Mouse (Mus musculus) forebrain, embryonic 11.5 days (tissue): ENCODE measurements around the gene Prm3. TPM values are rescaled to one million over a fixed set of nuclear protein-coding genes. Genes with fewer than 3 reads are reported as not detected.

Source experiments
- ATAC-seq: fragments of 200-750 bp; cut with Nextera tagmentation; replicated peaks from 2 replicates; pipeline ENCODE4 v1.8.0; 2017; ENCODE audit warnings: moderate TSS enrichment; ENCODE audit not compliant: low FRiP score
- DNase-seq: peaks from one replicate; pipeline ENCODE4 v3.0.0-alpha.2; 2017; ENCODE audit warnings: low spot score
- H3K27ac ChIP-seq: fragments of 300-500 bp; sonication (generic); 2 replicates; pipeline ENCODE4 v1.5.1; 2014; ENCODE audit warnings: low read depth, low read length
- H3K27me3 ChIP-seq: fragments of 300-500 bp; sonication (generic); 2 replicates; pipeline ENCODE4 v1.6.1; 2014; ENCODE audit warnings: mild to moderate bottlenecking, low read length, mixed read lengths; ENCODE audit not compliant: control insufficient read depth, insufficient read depth
- H3K36me3 ChIP-seq: fragments of 300-500 bp; sonication (generic); 2 replicates; pipeline ENCODE4 v1.6.1; 2014; ENCODE audit warnings: mild to moderate bottlenecking, low read length, moderate library complexity, mixed read lengths; ENCODE audit not compliant: control insufficient read depth, insufficient read depth
- H3K4me1 ChIP-seq: fragments of 300-500 bp; sonication (generic); replicated peaks from 2 replicates; pipeline ENCODE4 v1.6.1; 2014; ENCODE audit warnings: low read length, mixed read lengths; ENCODE audit not compliant: control insufficient read depth, insufficient read depth
- H3K4me2 ChIP-seq: fragments of 300-500 bp; sonication (generic); 2 replicates; pipeline ENCODE4 v1.6.1; 2014; ENCODE audit warnings: low read depth, mild to moderate bottlenecking, low read length, moderate library complexity, mixed read lengths; ENCODE audit not compliant: severe bottlenecking
- H3K4me3 ChIP-seq: fragments of 300-500 bp; sonication (generic); 2 replicates; pipeline ENCODE4 v1.5.1; 2014; ENCODE audit warnings: low read depth, low read length
- H3K9ac ChIP-seq: fragments of 300-500 bp; sonication (generic); 2 replicates; pipeline ENCODE4 v1.6.1; 2014; ENCODE audit warnings: low read length
- H3K9me3 ChIP-seq: fragments of 300-500 bp; sonication (generic); 2 replicates; pipeline ENCODE4 v1.6.1; 2016; ENCODE audit warnings: low read length, mixed read lengths; ENCODE audit not compliant: control insufficient read depth
- WGBS: fragments of 180-500 bp; shearing (Covaris S2); extraction: QIAGEN DNeasy Blood & Tissue Kit; methylation state at CpG from one replicate; pipeline ENCODE4 v1.1.7; 2014; 5-methylcytosine and 5-hydroxymethylcytosine counted together
- polyA plus RNA-seq: library from polyadenylated mRNA; unstranded; fragments of >200 nt; fragmentation: Nextera tagmentation; extraction: Ambion mirVana; gene quantifications from 2 replicates; pipeline ENCODE4 v1.2.1, GENCODE M21; 2014

The Prm3 gene
- polyA plus RNA-seq = not detected in 2 replicates

DNA sequence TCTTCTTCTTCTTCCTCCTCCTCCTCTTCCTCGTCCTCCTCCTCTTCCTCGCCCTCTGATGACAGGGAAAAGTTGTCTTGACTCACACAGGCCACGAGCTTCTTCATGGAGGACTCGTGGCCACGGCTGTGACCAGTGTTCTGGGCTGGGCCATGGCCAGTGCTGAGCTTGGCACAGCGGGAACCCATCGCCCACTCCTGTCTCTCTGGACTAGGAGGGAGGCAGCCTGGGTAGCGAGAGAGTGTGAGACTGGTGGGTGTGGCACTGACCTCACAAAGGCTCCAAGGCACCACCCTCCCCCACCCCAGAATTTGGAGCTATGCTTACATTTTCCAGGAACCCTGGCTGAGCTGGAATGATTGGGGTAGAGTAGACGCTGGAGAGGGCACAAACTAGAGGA, at the start of gene Prm3:
Prm3 (minus strand) TSS at position 213 of the 400 bp plus-strand sequence.
- Histone ChIP-seq H3K27me3 (no peaks in the 10 kb centered on the region), H3K27ac (no peak within 1 kb of the TSS), H3K4me3 (no peak within 1 kb of the TSS), H3K4me1 (peaks cover 4% of the 10 kb centered on the region; the same call in 1 of the 2 replicates), H3K4me2 (no peak within 1 kb of the TSS), H3K36me3 (no peaks in the 10 kb centered on the region), H3K9me3 (no peaks in the 10 kb centered on the region), H3K9ac (no peak within 1 kb of the TSS)
- no peak for ATAC-seq
- DNase-seq = no peak
- WGBS = 80% methylated on average over 9 of the region's 9 CpGs

DNA sequence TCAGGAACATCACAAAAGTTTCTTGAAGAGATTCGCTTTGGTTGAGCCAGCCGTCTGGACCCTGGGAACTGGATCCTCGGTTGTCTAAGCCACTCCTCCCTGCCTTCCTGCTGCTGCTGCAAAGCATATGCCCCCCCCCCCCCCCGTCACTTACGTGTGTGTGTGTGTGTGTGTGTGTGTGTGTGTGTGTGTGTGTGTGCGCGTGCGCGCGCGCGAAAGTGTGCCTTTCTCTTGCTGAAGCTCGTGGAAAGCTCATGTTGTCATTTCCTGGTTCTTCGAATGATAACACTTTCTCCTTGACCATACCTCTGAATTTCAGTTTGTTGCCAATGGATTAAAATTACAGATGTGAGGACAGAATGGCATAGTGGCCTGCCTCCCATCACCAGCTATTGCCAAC, 49.3 kb upstream of the Prm3 start:
- no peaks in the 10 kb centered on the region for H3K27me3 ChIP-seq
- no peak overlapping the region for H3K9ac ChIP-seq
- no peaks in the 10 kb centered on the region for H3K36me3 ChIP-seq
- no peaks in the 10 kb centered on the region for H3K9me3 ChIP-seq
- H3K4me2 ChIP-seq = no peak overlapping the region
- ATAC-seq = no peak
- no peak overlapping the region for H3K27ac ChIP-seq
- peaks cover 7% of the 10 kb centered on the region; the same call in 1 of the 2 replicates for H3K4me1 ChIP-seq
- H3K4me3 ChIP-seq = no peak overlapping the region
- WGBS = 95% methylated on average over 12 of the region's 14 CpGs
- no peak for DNase-seq

DNA sequence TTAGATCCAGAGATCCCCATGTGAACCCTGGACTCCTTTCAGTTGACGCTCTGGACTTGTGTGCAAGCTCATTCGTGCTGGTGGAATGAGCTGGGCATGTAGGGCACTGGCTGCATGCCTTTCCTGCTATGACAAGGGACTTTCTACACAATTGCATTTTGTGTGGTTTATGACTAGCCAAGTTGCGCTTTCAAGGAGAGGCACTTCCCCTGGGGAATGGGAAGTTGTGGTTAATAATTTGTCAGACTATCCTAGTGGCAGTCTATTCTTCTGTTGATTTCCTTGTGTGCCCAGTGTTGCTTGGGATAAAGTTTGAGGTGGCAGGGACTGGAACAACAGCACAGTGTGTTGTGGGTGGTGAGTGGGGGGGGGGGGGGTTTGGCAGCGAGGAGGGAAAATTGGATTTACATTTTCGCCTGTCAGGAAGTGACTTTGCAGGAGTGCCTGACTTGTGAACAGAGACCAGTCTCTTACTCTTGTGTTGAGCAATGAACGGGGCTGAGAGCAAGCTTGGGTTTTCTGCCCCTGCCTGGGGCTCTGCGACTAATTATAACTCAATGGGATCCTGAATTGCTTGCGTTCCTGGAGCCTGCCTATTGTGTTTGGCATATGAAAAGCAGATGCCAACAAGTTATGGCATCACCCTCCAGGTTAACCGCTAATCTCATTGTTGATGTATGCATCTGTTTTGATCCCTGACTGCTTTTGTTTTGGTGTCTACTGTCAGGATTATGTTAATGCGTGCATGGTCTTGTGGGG, 48.0 kb upstream of the Prm3 start:
- Histone ChIP-seq H3K27me3 (no peaks in the 10 kb centered on the region), H3K27ac (no peak overlapping the region), H3K9ac (no peak overlapping the region), H3K4me2 (no peak overlapping the region), H3K9me3 (no peaks in the 10 kb centered on the region), H3K36me3 (no peaks in the 10 kb centered on the region), H3K4me3 (no peak overlapping the region), H3K4me1 (peaks cover 4% of the 10 kb centered on the region; the same call in 1 of the 2 replicates)
- 60% methylated on average over 10 of the region's 10 CpGs for WGBS
- ATAC-seq = no peak
- DNase-seq = no peak

DNA sequence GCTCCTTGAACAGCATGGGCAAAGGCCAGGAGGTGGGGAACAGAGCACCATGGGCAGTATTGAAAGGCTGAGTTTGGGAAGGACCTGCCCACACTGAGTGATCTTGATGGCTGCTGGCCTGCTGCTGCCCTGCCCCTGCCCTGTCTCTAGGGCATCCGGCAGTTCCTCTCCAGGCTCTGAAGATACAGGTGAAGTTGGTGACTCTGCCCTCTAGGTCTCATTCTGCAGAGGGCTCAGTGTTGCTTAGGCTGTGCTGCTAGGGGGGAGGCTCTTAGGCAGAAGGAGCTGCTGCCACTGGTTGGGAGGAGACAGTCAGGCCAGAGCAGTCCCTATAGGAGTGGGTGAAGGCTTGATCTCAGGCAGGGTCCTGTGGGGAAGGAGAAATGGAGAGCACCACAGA, 47.2 kb upstream of the Prm3 start:
- DNase-seq (no peak), ATAC-seq (no peak)
- Histone ChIP-seq H3K9me3 (no peaks in the 10 kb centered on the region), H3K27me3 (no peaks in the 10 kb centered on the region), H3K9ac (no peak overlapping the region), H3K4me1 (peaks cover 4% of the 10 kb centered on the region; the same call in 1 of the 2 replicates), H3K4me2 (no peak overlapping the region), H3K4me3 (no peak overlapping the region), H3K27ac (no peak overlapping the region), H3K36me3 (no peaks in the 10 kb centered on the region)
- 79% methylated on average over 1 of the region's 1 CpGs for WGBS

DNA sequence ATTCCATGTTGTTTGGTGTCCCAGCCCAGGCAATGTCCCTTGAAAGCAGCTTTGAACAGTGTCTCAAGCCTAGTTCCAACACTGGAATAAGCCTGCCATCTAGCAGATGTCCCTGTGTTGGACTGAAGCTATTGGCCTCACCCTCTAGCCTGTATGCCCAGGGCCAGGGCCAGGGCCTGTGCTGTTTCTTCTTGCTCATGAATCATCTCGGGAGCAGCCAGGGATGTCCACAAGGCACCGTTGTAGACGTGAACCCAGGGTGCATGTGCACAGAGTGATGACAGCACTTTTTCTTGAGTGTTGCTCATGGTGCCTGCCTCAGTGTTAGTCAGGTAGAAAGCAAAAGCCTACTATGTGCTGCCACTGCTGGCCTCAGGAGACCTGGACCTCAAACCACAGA, 46.5 kb upstream of the Prm3 start:
- peaks cover 4% of the 10 kb centered on the region; the same call in 1 of the 2 replicates for H3K4me1 ChIP-seq
- H3K27me3 ChIP-seq = no peaks in the 10 kb centered on the region
- H3K9ac ChIP-seq = no peak overlapping the region
- no peak for ATAC-seq
- 88% methylated on average over 3 of the region's 3 CpGs for WGBS
- no peak overlapping the region for H3K4me3 ChIP-seq
- H3K9me3 ChIP-seq = no peaks in the 10 kb centered on the region
- no peak overlapping the region for H3K27ac ChIP-seq
- no peaks in the 10 kb centered on the region for H3K36me3 ChIP-seq
- DNase-seq = no peak
- H3K4me2 ChIP-seq = no peak overlapping the region

DNA sequence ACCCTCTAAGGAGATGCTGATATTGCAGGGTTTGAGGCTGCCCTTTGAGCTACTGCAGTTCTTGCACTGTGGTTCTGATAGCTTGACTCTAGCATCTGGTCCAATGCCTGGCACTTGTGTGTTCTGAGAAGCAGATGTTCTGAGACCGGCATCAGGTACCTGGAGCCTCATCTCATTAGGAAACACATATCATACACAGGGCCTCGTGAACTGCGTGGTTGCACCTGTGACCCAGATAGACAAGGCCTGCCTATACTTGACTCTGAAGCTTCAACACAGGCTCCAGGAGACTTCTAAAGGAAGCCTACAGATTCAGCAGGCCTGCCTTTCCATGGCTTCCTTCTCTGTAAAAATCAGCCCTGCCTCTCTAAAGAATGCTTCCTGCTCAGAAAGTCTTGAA, 45.7 kb upstream of the Prm3 start:
- 95% methylated on average over 3 of the region's 3 CpGs for WGBS
- Histone ChIP-seq H3K27ac (no peak overlapping the region), H3K27me3 (no peaks in the 10 kb centered on the region), H3K9me3 (no peaks in the 10 kb centered on the region), H3K9ac (no peak overlapping the region), H3K4me1 (peaks cover 4% of the 10 kb centered on the region; the same call in 1 of the 2 replicates), H3K36me3 (no peaks in the 10 kb centered on the region), H3K4me3 (no peak overlapping the region), H3K4me2 (no peak overlapping the region)
- DNase-seq (no peak), ATAC-seq (no peak)

DNA sequence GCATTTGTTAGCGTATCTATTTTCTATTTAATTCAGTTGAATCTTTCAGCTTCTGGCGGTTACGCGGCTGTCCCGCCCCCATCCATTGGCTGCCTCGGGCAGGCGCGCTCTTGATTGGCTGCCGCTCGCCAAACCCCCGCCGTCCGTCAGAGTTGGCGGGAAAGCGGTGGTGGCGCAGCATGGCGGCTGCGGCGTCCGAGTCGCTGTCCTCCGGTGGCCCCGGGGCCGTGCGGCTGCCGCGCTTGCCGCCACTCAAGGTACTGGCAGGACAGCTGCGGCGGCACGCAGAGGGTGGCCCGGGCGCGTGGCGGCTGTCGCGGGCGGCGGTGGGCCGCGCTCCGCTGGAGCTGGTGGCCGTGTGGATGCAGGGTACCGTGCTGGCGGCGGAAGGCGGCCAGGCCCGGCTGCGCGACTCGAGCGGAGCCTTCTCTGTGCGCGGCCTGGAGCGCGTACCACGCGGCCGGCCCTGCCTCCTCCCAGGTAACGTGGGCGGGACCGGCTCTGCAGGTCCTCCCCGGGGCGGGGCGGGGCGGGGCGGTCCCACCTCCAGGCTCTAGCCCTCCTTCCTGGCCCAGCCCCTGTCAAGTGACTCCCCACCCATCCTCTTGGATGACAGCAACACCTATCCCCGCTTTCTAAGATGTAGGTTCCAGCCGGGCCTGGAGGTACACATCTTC, 44.3 kb upstream of the Prm3 start, which contains the start of gene Rmi2:
Rmi2 (plus strand) TSS at position 149 of the 677 bp plus-strand sequence.
- Histone ChIP-seq H3K36me3 (no peaks in the 10 kb centered on the region), H3K27me3 (no peaks in the 10 kb centered on the region), H3K4me1 (peaks cover 4% of the 10 kb centered on the region; the same call in 1 of the 2 replicates), H3K4me2 (peak within 1 kb of the TSS; percentile 90), H3K4me3 (peak within 1 kb of the TSS; percentile 75), H3K9me3 (no peaks in the 10 kb centered on the region), H3K9ac (peak within 1 kb of the TSS; percentile 89), H3K27ac (peak within 1 kb of the TSS; percentile 64; the same call in 1 of the 2 replicates)
- 1% methylated on average over 69 of the region's 69 CpGs for WGBS
- DNase-seq (peak; percentile 94), ATAC-seq (peak; percentile 94)

DNA sequence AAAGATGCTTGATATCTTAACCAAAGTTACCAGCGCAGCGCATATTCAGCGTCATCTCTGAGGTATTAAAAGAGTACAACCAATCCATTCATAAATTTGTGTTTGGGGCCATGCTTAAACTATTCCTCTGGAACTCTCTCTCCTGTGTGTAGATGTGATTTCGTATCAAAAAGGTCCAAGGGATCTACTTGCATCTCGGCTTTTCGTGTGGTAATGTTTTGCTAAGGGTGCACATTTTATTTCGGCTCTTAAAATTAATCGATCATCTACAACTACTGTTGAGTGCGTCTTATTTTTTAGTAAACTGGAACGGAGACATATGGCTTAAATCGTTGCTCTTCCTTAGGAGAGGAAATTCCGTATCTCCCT, 43.8 kb upstream of the Prm3 start:
- Histone ChIP-seq H3K27me3 (no peaks in the 10 kb centered on the region), H3K4me1 (peaks cover 4% of the 10 kb centered on the region; the same call in 1 of the 2 replicates), H3K36me3 (no peaks in the 10 kb centered on the region), H3K4me2 (peak overlapping the region; percentile 90), H3K9me3 (no peaks in the 10 kb centered on the region), H3K9ac (peak overlapping the region; percentile 89), H3K4me3 (peak overlapping the region; percentile 75), H3K27ac (no peak overlapping the region)
- DNase-seq (no peak), ATAC-seq (no peak)
- WGBS = 10% methylated on average over 12 of the region's 12 CpGs
